Mouse (Mus musculus): ENCODE data around the gene Vmn1r176. TPM values are rescaled to one million over a fixed set of nuclear protein-coding genes. Genes with fewer than 3 reads are reported as not detected.
"Not testable (repeated sequence)": the region's sequence is repeated elsewhere in the genome, so short reads cannot be mapped to it uniquely, and the experiment has no call there.

Vmn1r176 gene
- not detected in 2 replicates for polyA plus RNA-seq (2012; rRNA removed)

- not testable (repeated sequence) for H3K4me3 ChIP-seq (replicated peaks; ENCODE audit: extremely low read depth, low read depth, low read length); H3K4me1 ChIP-seq (ENCODE audit: control insufficient read depth, insufficient read depth, low read length); DNase-seq
- no CpG with 5 or more reads among the region's 1 CpGs for WGBS
Measured at GRCm38 (mm10) chr7:23837272-23837671, at the start of gene Vmn1r176. Gene Vmn1r176 (minus strand): TSS chr7:23837372.

GRCm38 (mm10) chr7:23876918-23877317 is 39.7 kb upstream of the Vmn1r176 start:
- 60% methylated on average over 4 of the region's 4 CpGs for WGBS

GRCm38 (mm10) chr7:23866349-23866748 is 29.2 kb upstream of the Vmn1r176 start, which contains the start of gene Vmn1r177:
Gene Vmn1r177 (minus strand): TSS chr7:23866449.
- DNase-seq; H3K4me3 ChIP-seq (replicated peaks; ENCODE audit: extremely low read depth, low read depth, low read length); H3K4me1 ChIP-seq (ENCODE audit: control insufficient read depth, insufficient read depth, low read length): not testable (repeated sequence)
- WGBS = 0% methylated on average over 1 of the region's 1 CpGs

More at GRCm38 (mm10) chr7:23876918-23877317, 39.7 kb upstream of the Vmn1r176 start:
- H3K4me3 ChIP-seq (replicated peaks; ENCODE audit: extremely low read depth, low read depth, low read length); H3K4me1 ChIP-seq (ENCODE audit: control insufficient read depth, insufficient read depth, low read length); DNase-seq: not testable (repeated sequence)

- not testable (repeated sequence) for DNase-seq; H3K4me3 ChIP-seq (replicated peaks; ENCODE audit: extremely low read depth, low read depth, low read length)
Measured at GRCm38 (mm10) chr7:23810543-23810942, 26.6 kb downstream of the Vmn1r176 start, which contains the start of gene Vmn1r175. Gene Vmn1r175 (minus strand): TSS chr7:23810643.

GRCm38 (mm10) chr7:23784526-23784925 is 52.6 kb downstream of the Vmn1r176 start:
- no peaks in the 10 kb centered on the region for H3K4me1 ChIP-seq (ENCODE audit: control insufficient read depth, insufficient read depth, low read length)
- DNase-seq = no peak
- no peak for TF ChIP-seq POLR2A (IDR thresholded peaks at IDR 0.05; ENCODE audit: borderline replicate concordance, extremely low read depth, low read depth, low read length)
- no peak for TF ChIP-seq CTCF (IDR thresholded peaks at IDR 0.05; ENCODE audit: insufficient read depth, low read length)
- no peak overlapping the region for H3K4me3 ChIP-seq (replicated peaks; ENCODE audit: extremely low read depth, low read depth, low read length)
- WGBS = 79% methylated on average over 6 of the region's 6 CpGs

More at GRCm38 (mm10) chr7:23810543-23810942, 26.6 kb downstream of the Vmn1r176 start, which contains the start of gene Vmn1r175:
- H3K4me1 ChIP-seq (ENCODE audit: control insufficient read depth, insufficient read depth, low read length) = not testable (repeated sequence)

Other genes starting within 250 kb of the Vmn1r176 start
- not detected in 2 replicates for gene Vmn1r170, start 231.2 kb downstream of the Vmn1r176 start, polyA plus RNA-seq (2012; rRNA removed)
- gene Vmn1r171, start 206.7 kb downstream of the Vmn1r176 start, polyA plus RNA-seq (2012; rRNA removed) = not detected in 2 replicates
- gene Vmn1r172, start 179.1 kb downstream of the Vmn1r176 start, polyA plus RNA-seq (2012; rRNA removed) = not detected in 2 replicates
- gene Vmn1r173, start 136.7 kb downstream of the Vmn1r176 start, polyA plus RNA-seq (2012; rRNA removed) = not detected in 2 replicates
- not detected in 2 replicates for gene Vmn1r174, start 85.1 kb downstream of the Vmn1r176 start, polyA plus RNA-seq (2012; rRNA removed)
- not detected in 2 replicates for gene Vmn1r175, start 26.7 kb downstream of the Vmn1r176 start, polyA plus RNA-seq (2012; rRNA removed)
- not detected in 2 replicates for gene Vmn1r177, start 29.1 kb upstream of the Vmn1r176 start, polyA plus RNA-seq (2012; rRNA removed)
- gene Vmn1r178, start 54.6 kb upstream of the Vmn1r176 start, polyA plus RNA-seq (2012; rRNA removed) = not detected in 2 replicates
- not detected in 2 replicates for gene Vmn1r179, start 89.6 kb upstream of the Vmn1r176 start, polyA plus RNA-seq (2012; rRNA removed)
- not detected in 2 replicates for gene Vmn1r180, start 113.3 kb upstream of the Vmn1r176 start, polyA plus RNA-seq (2012; rRNA removed)
- gene Vmn1r181, start 137.2 kb upstream of the Vmn1r176 start, polyA plus RNA-seq (2012; rRNA removed) = not detected in 2 replicates
- not detected in 2 replicates for gene V1rd19, start 164.3 kb upstream of the Vmn1r176 start, polyA plus RNA-seq (2012; rRNA removed)
- gene Vmn1r183, start 215.9 kb upstream of the Vmn1r176 start, polyA plus RNA-seq (2012; rRNA removed) = not detected in 2 replicates
- 12.3 and 16.7 TPM in 2 replicates for gene Zfp180, start 244.6 kb upstream of the Vmn1r176 start, polyA plus RNA-seq (2012; rRNA removed)